Mouse (Mus musculus): ENCODE measurements around the gene Sult2b1. TPM values are rescaled to one million over a fixed set of nuclear protein-coding genes. Genes with fewer than 3 reads are reported as not detected.

Gene Sult2b1
- polyA plus RNA-seq, 1 experiment from 2014 or later: 1.9 TPM

DNA sequence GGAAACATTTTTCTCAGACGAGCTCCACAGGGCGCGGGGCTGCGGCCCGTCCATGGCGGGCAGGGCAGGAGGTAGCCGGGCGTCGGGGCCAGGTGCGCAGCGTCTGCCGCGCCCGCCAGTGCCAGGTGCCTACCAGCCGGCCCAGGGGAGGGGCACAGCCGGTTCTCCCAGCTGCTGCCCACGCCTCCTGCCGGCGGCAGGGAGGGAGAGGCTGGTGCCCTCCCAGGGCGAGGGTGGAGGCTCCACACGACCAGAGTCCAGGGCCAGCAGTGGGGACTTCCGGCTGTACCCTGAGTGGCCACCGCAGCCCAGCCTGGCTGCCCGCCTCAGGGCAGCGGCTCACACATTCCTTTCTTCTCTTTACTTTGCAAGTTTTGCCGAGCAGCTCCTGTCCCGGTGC, 25.1 kb downstream of the Sult2b1 start:
- Histone ChIP-seq H3K9me3 (no peaks in the 10 kb centered on the region), H3K4me1 (peaks cover 3% of the 10 kb centered on the region; the same call in 1 of the 2 replicates), H3K4me3 (replicated peaks) (peak overlapping the region; percentile 5; the same call in 1 of the 2 replicates), H3K9ac (0 out of 2 replicates have a peak overlapping the region, but pooled peaks have one; percentile 12), H3K4me2 (peak overlapping the region; percentile 23), H3K27me3 (peaks cover 32% of the 10 kb centered on the region), H3K27ac (no peak overlapping the region), H3K36me3 (replicated peaks) (no peaks in the 10 kb centered on the region)
- 5% methylated on average over 26 of the region's 27 CpGs for WGBS
- no peak for ATAC-seq (ENCODE audit: low FRiP score)

DNA sequence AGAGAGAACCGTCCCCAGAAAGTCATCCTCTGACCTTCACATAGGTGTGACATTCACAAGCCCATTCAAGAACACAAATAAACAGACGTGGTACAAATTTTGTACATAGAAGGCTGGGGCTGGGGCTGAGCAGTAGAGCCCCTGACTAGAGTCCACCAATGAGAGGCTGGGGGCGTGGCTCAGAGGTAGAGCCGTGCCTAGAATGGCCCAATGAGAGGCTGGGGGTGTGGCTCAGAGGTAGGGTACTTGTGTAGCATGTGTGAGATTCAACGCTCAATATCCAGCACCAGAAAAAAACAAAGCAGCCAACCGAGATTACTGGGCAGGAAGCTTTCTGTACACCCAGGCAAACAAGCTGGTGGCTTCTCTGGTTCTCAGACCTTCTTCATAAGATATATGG, 28.8 kb downstream of the Sult2b1 start:
- H3K4me2 ChIP-seq: no peak overlapping the region
- no peaks in the 10 kb centered on the region for H3K9me3 ChIP-seq
- H3K27ac ChIP-seq: no peak overlapping the region
- no peak overlapping the region for H3K4me3 ChIP-seq (replicated peaks)
- H3K36me3 ChIP-seq (replicated peaks): no peaks in the 10 kb centered on the region
- H3K4me1 ChIP-seq: peaks cover 3% of the 10 kb centered on the region; the same call in 1 of the 2 replicates
- WGBS: 53% methylated on average over 6 of the region's 6 CpGs
- ATAC-seq (ENCODE audit: low FRiP score): no peak
- H3K27me3 ChIP-seq: peaks cover 31% of the 10 kb centered on the region
- H3K9ac ChIP-seq: no peak overlapping the region

DNA sequence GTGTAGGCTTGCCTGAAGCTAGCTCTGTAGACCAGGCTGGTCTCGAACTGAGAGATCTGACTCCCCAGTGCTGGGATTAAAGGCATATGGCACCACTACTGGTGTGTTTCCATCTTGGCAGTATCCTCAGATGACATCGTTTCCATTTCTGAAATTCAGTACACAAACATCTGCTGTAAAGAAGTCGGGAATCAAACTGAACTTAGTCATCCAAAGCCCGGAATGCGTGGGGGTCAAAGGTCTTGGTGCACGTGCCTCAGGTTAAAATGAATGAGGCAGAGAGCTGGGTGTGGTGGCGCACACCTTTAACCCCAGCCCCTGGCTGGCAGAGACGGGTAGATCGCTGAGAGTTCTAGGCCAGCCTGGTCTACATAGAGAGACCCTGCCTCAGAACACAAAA, 34.3 kb downstream of the Sult2b1 start:
- 85% methylated on average over 9 of the region's 9 CpGs for WGBS

DNA sequence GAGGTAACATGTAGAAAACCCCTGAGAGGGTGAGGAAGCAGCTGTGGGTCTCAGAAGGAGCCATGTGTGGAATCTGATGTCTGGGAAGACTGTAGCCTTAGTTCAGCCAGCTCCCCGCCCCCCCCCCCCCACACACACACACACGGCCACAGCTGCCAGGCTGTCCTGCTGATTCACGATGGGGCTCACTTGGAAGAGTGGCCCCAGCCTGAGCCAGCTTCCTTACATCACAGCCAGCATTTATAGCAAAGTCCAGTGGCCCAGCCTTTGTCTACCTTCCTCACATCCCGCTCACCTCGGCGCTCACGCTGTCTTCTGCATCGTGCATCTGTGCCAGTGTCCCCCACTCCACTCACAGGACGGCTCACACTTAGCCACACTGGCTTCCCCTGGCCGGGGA, 35.1 kb downstream of the Sult2b1 start:
- Histone ChIP-seq H3K9me3 (0 out of 2 replicates have a peak, but pooled peaks cover 3% of the 10 kb centered on the region), H3K36me3 (replicated peaks) (no peaks in the 10 kb centered on the region), H3K4me3 (replicated peaks) (no peak overlapping the region), H3K4me1 (no peaks in the 10 kb centered on the region; the same call in 1 of the 2 replicates), H3K27me3 (0 out of 2 replicates have a peak, but pooled peaks cover 3% of the 10 kb centered on the region), H3K27ac (no peak overlapping the region), H3K9ac (no peak overlapping the region), H3K4me2 (0 out of 2 replicates have a peak overlapping the region, but pooled peaks have one; percentile 13)
- 51% methylated on average over 10 of the region's 10 CpGs for WGBS
- no peak for ATAC-seq (ENCODE audit: low FRiP score)

More for the DNA sequence above, 34.3 kb downstream of the Sult2b1 start:
- Histone ChIP-seq H3K4me3 (replicated peaks) (no peak overlapping the region), H3K36me3 (replicated peaks) (no peaks in the 10 kb centered on the region), H3K27me3 (0 out of 2 replicates have a peak, but pooled peaks cover 3% of the 10 kb centered on the region), H3K4me1 (no peaks in the 10 kb centered on the region; the same call in 1 of the 2 replicates), H3K9ac (no peak overlapping the region), H3K4me2 (no peak overlapping the region), H3K9me3 (0 out of 2 replicates have a peak, but pooled peaks cover 3% of the 10 kb centered on the region), H3K27ac (no peak overlapping the region)
- no peak for ATAC-seq (ENCODE audit: low FRiP score)

DNA sequence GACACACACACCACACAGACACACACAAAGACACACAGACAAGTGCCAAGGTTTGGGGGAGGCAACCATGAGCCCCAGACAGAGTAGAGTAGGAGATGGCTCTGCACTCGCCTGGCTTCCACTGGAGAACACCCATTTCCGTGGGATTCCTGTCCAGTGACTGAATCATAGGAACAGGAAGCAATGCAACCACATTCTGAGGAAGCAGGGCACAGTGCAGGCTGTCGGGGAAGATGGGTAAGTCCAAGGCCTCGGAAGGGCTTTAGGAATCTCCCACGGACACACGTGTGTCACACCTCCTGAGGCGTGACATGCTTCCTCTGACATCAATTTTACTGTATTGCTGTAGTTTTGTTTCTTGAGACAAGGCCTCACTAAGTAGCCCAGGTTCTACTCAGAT, 36.4 kb downstream of the Sult2b1 start:
- no peaks in the 10 kb centered on the region; the same call in 1 of the 2 replicates for H3K4me1 ChIP-seq
- ATAC-seq (ENCODE audit: low FRiP score): no peak
- H3K4me3 ChIP-seq (replicated peaks): no peak overlapping the region
- 0 out of 2 replicates have a peak, but pooled peaks cover 3% of the 10 kb centered on the region for H3K9me3 ChIP-seq
- no peak overlapping the region for H3K9ac ChIP-seq
- no peak overlapping the region for H3K4me2 ChIP-seq
- no peak overlapping the region for H3K27ac ChIP-seq
- 0 out of 2 replicates have a peak, but pooled peaks cover 3% of the 10 kb centered on the region for H3K27me3 ChIP-seq
- 85% methylated on average over 7 of the region's 7 CpGs for WGBS
- H3K36me3 ChIP-seq (replicated peaks): no peaks in the 10 kb centered on the region

DNA sequence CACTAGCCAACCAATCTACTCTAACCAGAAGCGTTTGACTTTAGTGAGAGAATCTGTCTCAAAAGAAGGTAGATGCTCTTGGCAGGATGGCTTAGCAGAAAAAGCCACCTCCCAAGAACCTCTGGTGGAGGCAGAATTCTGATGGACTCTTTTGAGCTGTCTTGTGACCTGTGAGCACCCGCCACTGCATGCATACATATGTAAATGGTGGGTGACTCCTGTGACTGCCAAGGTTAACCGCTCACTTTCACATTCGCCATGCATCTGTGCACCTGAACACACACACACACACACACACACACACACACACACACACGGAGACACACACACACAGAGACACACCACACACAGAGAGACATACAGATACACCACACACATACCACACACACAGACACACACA, 37.0 kb downstream of the Sult2b1 start:
- no peak for ATAC-seq (ENCODE audit: low FRiP score)

DNA sequence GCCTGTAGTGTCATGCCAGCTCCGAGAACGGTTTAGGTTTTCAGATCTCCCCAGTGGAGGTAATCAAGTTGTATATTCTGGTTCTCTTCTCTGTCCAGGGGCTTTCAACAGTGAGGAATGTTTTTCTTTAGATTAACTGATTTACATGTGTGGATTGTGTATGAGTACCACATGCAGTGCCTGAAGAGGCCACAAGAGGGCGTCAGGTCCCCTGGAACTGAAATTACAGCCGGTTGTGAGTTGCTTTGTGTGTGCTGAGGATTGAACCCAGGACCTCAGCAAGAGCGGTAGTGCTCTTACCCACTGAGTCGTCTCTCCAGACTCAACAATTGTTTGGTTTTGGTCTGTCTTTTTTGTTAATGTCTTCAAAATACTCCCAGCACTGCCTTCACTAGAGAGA, 38.0 kb downstream of the Sult2b1 start:
- no peaks in the 10 kb centered on the region; the same call in 1 of the 2 replicates for H3K4me1 ChIP-seq
- H3K27me3 ChIP-seq: peaks cover 10% of the 10 kb centered on the region
- no peak overlapping the region for H3K4me2 ChIP-seq
- H3K9me3 ChIP-seq: 0 out of 2 replicates have a peak, but pooled peaks cover 3% of the 10 kb centered on the region
- no peak overlapping the region for H3K9ac ChIP-seq
- ATAC-seq (ENCODE audit: low FRiP score): no peak
- 69% methylated on average over 6 of the region's 6 CpGs for WGBS
- no peaks in the 10 kb centered on the region for H3K36me3 ChIP-seq (replicated peaks)
- no peak overlapping the region for H3K27ac ChIP-seq
- no peak overlapping the region for H3K4me3 ChIP-seq (replicated peaks)

More for the DNA sequence above, 37.0 kb downstream of the Sult2b1 start:
- Histone ChIP-seq H3K27me3 (peaks cover 2% of the 10 kb centered on the region; the same call in 1 of the 2 replicates), H3K36me3 (replicated peaks) (no peaks in the 10 kb centered on the region), H3K9ac (no peak overlapping the region), H3K4me2 (no peak overlapping the region), H3K4me3 (replicated peaks) (no peak overlapping the region), H3K27ac (no peak overlapping the region), H3K9me3 (0 out of 2 replicates have a peak, but pooled peaks cover 3% of the 10 kb centered on the region), H3K4me1 (no peaks in the 10 kb centered on the region; the same call in 1 of the 2 replicates)
- WGBS: 89% methylated on average over 5 of the region's 5 CpGs

DNA sequence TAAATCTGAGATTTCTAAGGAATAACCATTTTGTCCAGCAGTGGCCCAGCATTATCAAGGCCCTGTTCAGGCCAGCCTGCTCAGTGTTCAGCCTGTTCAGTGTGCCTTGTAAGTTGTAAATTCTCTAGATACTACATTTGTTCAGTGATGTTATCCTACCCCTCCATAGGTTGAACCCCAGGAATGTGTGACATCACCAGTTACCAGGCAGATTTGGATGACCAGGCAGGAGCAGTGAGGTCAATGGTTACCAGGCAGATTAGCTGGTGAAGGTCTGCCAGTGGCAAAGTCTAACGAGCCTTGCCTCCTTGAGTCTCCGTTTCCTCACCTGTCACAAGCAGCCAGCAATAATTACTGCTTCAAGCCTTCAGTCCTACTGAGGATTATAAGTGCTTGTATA, 40.1 kb downstream of the Sult2b1 start:
- Histone ChIP-seq H3K9ac (no peak overlapping the region), H3K9me3 (0 out of 2 replicates have a peak, but pooled peaks cover 3% of the 10 kb centered on the region)
- WGBS: 34% methylated on average over 2 of the region's 2 CpGs

DNA sequence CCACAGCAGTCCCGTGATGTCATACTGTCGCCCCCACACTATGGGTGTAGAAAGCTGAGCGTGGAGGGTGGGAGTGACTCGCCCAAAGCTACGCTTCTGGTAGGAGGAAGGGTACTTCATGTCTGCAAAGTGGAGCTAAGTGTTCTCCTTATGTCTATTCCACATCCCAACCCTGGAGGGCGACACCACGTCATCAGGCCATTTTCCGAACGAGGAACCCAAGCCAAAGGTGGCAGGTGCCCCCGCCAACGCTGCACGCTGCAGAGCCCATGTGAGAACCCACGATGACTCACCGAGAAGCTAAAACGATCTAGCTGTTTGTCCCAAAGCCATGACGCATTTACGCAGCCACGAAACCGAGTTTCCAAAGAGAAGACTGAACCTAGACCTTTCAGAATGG, 42.1 kb downstream of the Sult2b1 start:
- Histone ChIP-seq H3K36me3 (replicated peaks) (no peaks in the 10 kb centered on the region), H3K27me3 (peaks cover 18% of the 10 kb centered on the region), H3K27ac (no peak overlapping the region), H3K9me3 (0 out of 2 replicates have a peak, but pooled peaks cover 3% of the 10 kb centered on the region), H3K4me2 (peak overlapping the region; percentile 8; the same call in 1 of the 2 replicates), H3K9ac (no peak overlapping the region), H3K4me3 (replicated peaks) (no peak overlapping the region), H3K4me1 (no peaks in the 10 kb centered on the region)
- WGBS: 33% methylated on average over 19 of the region's 19 CpGs
- no peak for ATAC-seq (ENCODE audit: low FRiP score)

More for the DNA sequence above, 40.1 kb downstream of the Sult2b1 start:
- Histone ChIP-seq H3K27me3 (peaks cover 18% of the 10 kb centered on the region), H3K4me2 (no peak overlapping the region), H3K27ac (no peak overlapping the region), H3K4me3 (replicated peaks) (no peak overlapping the region), H3K36me3 (replicated peaks) (no peaks in the 10 kb centered on the region), H3K4me1 (no peaks in the 10 kb centered on the region)
- ATAC-seq (ENCODE audit: low FRiP score): no peak

DNA sequence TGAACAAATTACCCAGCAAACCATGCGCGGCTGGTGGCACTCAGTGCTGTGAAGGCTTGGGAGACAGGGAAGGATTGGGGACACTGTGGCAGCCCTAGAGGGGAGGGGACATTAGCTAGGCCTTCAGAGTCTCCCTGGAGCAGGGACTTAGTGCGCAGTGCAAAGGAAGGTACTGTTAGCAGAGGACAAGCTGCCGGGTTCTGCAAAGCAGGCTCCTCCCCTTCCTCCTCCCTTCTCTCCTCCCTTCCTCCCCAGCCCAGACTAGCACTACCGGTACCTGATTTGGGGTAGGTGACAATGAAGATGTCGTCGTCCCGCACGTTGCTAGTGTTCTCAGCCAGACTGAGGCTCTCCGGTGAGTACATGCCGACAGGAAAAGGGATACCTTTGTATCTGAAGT, 42.7 kb downstream of the Sult2b1 start:
- 0 out of 2 replicates have a peak, but pooled peaks cover 3% of the 10 kb centered on the region for H3K9me3 ChIP-seq
- H3K27me3 ChIP-seq: peaks cover 18% of the 10 kb centered on the region
- 45% methylated on average over 11 of the region's 11 CpGs for WGBS
- no peaks in the 10 kb centered on the region for H3K36me3 ChIP-seq (replicated peaks)
- no peak overlapping the region for H3K9ac ChIP-seq
- H3K4me1 ChIP-seq: no peaks in the 10 kb centered on the region
- no peak for ATAC-seq (ENCODE audit: low FRiP score)
- no peak overlapping the region for H3K4me3 ChIP-seq (replicated peaks)
- H3K4me2 ChIP-seq: 0 out of 2 replicates have a peak overlapping the region, but pooled peaks have one; percentile 8
- H3K27ac ChIP-seq: no peak overlapping the region

DNA sequence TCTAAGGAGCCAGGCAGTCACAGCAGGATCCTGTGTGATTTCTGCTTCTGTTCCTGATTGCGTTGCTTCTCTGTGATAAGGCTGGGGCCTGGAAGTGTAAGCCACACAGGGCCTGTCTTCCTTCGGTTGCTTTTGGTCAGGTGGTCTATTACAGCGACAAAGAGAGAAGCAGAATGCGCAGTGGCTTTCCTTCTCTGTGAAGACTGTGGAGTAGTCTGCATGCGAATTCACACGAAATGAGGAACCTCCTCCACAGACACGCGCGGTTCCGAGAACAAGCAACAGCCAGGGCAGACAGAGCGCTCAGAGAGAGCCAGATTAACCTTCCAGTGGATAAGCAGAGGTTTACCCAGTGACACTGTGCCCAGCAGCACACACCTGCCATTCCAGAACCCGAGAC, 43.2 kb downstream of the Sult2b1 start:
- H3K27ac ChIP-seq: no peak overlapping the region
- no peak overlapping the region for H3K4me3 ChIP-seq (replicated peaks)
- H3K9me3 ChIP-seq: no peaks in the 10 kb centered on the region
- H3K36me3 ChIP-seq (replicated peaks): no peaks in the 10 kb centered on the region
- no peak for ATAC-seq (ENCODE audit: low FRiP score)
- 84% methylated on average over 12 of the region's 12 CpGs for WGBS
- H3K9ac ChIP-seq: no peak overlapping the region
- no peak overlapping the region for H3K4me2 ChIP-seq
- peaks cover 18% of the 10 kb centered on the region for H3K27me3 ChIP-seq
- H3K4me1 ChIP-seq: no peaks in the 10 kb centered on the region

DNA sequence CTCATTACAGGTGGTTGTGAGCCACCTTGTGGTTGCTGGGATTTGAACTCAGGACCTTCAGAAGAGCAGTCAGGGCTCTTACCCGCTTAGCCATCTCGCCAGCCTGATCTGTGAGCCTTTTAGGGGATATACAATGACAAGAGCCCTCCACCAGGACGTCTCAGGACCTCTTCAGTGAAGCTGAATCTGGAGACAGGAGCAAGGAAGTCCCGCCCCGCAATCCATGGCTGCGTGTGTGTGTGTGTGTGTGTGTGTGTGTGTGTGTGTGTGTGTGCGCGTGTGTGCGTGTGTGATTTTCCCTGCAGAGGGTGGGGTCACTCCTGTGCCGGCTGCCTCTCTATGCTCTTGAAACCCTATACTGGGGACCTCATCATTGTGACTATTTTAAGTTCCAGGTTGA, 44.6 kb downstream of the Sult2b1 start:
- Histone ChIP-seq H3K4me3 (replicated peaks) (no peak overlapping the region), H3K4me2 (no peak overlapping the region), H3K4me1 (no peaks in the 10 kb centered on the region), H3K9ac (no peak overlapping the region), H3K27me3 (peaks cover 18% of the 10 kb centered on the region), H3K27ac (no peak overlapping the region), H3K36me3 (replicated peaks) (no peaks in the 10 kb centered on the region), H3K9me3 (no peaks in the 10 kb centered on the region)
- ATAC-seq (ENCODE audit: low FRiP score): no peak
- 65% methylated on average over 10 of the region's 10 CpGs for WGBS
